Mouse (Mus musculus) right cerebral cortex, postnatal 36 days (tissue): ENCODE measurements around the gene Hypm.

ENCODE experiments used
- DNase-seq, 2 experiments: peaks; one replicate each; pipeline ENCODE4 v3.0.0; 2022; ENCODE audit warnings: low spot score in 2 of 2, mixed read lengths in 1 of 2

The Hypm gene

DNA sequence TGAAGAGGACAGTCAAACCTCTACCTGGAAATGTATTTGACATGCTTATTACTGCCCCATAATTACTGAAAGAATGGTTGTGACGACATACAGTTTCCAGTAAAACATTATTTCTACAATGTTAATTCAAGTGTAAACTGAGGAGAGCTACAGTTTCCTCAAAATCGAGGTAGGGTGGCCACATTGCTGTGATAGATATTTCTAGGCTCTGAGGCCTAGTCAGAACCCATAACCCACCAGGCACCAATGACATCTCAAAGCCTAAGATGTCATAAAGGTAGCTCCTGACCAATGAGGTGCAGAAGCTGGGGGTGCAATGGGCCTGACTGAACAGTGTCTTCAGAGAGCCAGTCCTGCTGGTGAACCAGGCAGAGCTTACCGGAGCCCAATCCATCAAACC is at the start of gene Hypm:
Gene Hypm (plus strand): TSS at position 301 of the 400 bp plus-strand sequence.
- DNase-seq = no peak

- no peak for DNase-seq
Observed at GRCm38 (mm10) chrX:9810101-9810500, 36.6 kb upstream of the Hypm start.

- no peak for DNase-seq
Observed at GRCm38 (mm10) chrX:9812469-9812868, 34.3 kb upstream of the Hypm start.

DNA sequence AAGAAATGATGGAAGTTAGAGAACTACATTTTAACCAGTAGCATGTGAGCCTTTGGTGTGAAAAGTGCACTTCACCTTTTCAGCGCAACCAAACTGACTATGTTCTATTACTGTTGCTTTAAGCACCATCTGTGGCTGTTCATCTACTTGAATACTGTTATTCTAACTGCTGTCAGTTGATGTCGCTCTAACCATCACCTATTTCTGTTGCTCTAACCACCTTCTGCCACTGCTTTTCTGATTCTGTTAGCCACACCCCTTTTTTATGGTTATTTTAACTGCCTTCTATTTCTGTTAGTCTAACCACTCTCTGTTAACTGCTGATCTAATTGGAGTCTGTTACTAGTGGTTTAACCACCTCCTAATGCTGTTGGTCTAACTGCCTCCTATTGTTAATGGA is 11.9 kb upstream of the Hypm start:
- DNase-seq = no peak

GRCm38 (mm10) chrX:9849403-9849802 is 2.7 kb downstream of the Hypm start, which contains the start of gene H2al3:
TSS of gene H2al3 (plus strand) at chrX:9849703.
- DNase-seq = no peak

DNA sequence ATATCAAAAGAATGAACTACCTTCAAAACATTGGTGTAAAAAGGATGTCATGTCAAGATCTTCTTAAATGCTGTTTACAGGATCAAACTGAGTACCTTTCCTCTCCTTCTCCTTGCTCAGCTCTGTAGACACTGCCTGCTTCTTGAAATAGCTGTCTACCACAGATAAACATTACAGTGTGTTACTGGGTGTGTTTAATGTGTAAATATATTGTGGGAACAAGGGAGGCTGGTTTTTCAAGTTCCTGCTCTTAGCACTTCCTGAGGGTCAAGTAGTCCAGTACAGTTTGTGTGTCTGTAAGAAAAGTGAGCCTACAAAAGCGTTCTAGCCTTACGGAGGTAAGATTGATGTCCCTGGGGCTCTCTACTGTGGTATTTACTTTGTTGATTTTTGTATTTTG is 15.1 kb downstream of the Hypm start:
- DNase-seq = no peak

- no peak for DNase-seq
Observed at GRCm38 (mm10) chrX:9875519-9875918, 28.8 kb downstream of the Hypm start.

- no peak for DNase-seq
Observed at GRCm38 (mm10) chrX:9885322-9885721, 38.6 kb downstream of the Hypm start, which contains the start of gene Sytl5. TSS of gene Sytl5 (plus strand) at chrX:9885622.
